ENCODE assay signal across 9 mouse cellular contexts in the genomic region with DNA sequence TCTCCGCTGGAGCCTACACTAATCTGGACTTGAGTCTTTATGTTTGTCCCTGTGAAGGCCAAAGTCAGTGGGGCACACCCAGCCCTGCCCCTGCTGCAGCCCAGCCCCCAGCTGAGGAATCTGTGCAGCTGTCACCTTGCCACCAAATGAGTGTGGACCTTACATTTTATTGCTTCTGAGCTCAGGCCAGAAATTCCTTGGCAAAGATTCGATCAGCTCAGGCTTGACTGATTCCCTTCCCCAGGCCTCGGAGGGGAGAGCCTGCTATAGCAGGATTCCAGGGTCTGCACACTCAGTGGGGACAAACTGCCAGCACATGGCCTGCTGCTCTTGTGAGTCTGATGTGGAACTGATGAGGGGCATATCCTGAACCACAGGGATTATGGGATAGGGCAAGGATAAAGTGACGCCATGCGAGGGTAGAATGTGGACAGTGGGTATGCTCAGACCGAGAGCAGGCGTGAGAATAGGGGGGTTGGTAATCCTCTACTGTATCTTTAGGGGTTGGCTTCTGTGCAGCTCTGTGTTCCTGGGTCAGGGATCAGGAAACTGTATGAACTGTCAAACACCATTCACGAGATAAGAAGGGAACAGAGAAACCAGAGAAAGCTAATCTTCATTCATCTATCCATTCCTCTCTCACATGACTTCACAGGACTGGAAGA. TPM values are rescaled to one million over a fixed set of nuclear protein-coding genes. Genes with fewer than 3 reads are reported as not detected.
DNase-seq lines count a peak whose midpoint lies in the region; ATAC-seq and TF ChIP-seq lines count a peak whose summit lies in the region.
"Had no signal": no experiment of that assay in that cellular context is flagged by ENCODE, and none has a peak within 500 bp of the region (broad histone marks: within the 10 kb centered on the region; RNA-seq: fewer than 3 reads in every experiment).

No protein-coding gene starts in this region.

- H3K36me3 ChIP-seq in lung, embryonic 16.5 days (ENCODE audit: control insufficient read depth, insufficient read depth, low read length) = no peaks in the 10 kb centered on the region
- no peaks in the 10 kb centered on the region for H3K36me3 ChIP-seq in kidney, adult 2 months (ENCODE audit: control insufficient read depth, insufficient read depth, low read length)
- H3K36me3 ChIP-seq in neural tube, embryonic 15.5 days = no peaks in the 10 kb centered on the region
- H3K36me3 ChIP-seq: liver, embryonic 13.5 days had no signal

- no peak overlapping the region for H3K4me3 ChIP-seq in lung, embryonic 16.5 days (ENCODE audit: low read length)
- H3K4me3 ChIP-seq in lung, adult 2 months (replicated peaks; ENCODE audit: extremely low read depth, low read depth, low read length) = no peak overlapping the region
- H3K4me3 ChIP-seq in kidney, adult 2 months (ENCODE audit: insufficient read depth, low read depth, low read length) = no peak overlapping the region
- H3K4me3 ChIP-seq in neural tube, embryonic 15.5 days (replicated peaks) = no peak overlapping the region
- H3K4me3 ChIP-seq: liver, embryonic 13.5 days had no signal

- no peak for TF ChIP-seq CTCF in lung, adult 2 months (IDR thresholded peaks at IDR 0.05; ENCODE audit: insufficient read depth, low read length)
- TF ChIP-seq CTCF in kidney, adult 2 months (conservative IDR thresholded peaks at IDR 0.05; ENCODE audit: insufficient read depth, insufficient read length, low read depth, low read length) = no peak

- peak; percentile 45 for DNase-seq in adrenal gland, postnatal 10 days
- DNase-seq in adrenal gland, adult 8-10 months = no peak
- DNase-seq in lung, adult 2 months = no peak
- DNase-seq in kidney, adult 2 months = peak; percentile 92
- DNase-seq in cerebellum, adult 9-10 months = no peak
- DNase-seq in layer of hippocampus, adult 18-20 months (ENCODE audit: low spot score in 2 of 2) = no peak
- DNase-seq: liver, embryonic 13.5 days had no signal

- no peaks in the 10 kb centered on the region for H3K9me3 ChIP-seq in lung, embryonic 16.5 days (ENCODE audit: control insufficient read depth, low read length)
- no peaks in the 10 kb centered on the region for H3K9me3 ChIP-seq in neural tube, embryonic 15.5 days (replicated peaks)
- H3K9me3 ChIP-seq: liver, embryonic 13.5 days had no signal

- no peak for TF ChIP-seq POLR2A in lung, adult 2 months (IDR thresholded peaks at IDR 0.05; ENCODE audit: borderline replicate concordance, extremely low read depth, low read depth, low read length)
- TF ChIP-seq POLR2A in kidney, adult 2 months (IDR thresholded peaks at IDR 0.05; ENCODE audit: low read depth, low read length) = no peak

- no peak overlapping the region for H3K4me2 ChIP-seq in lung, embryonic 16.5 days (ENCODE audit: low read depth, low read length)
- no peak overlapping the region for H3K4me2 ChIP-seq in neural tube, embryonic 15.5 days
- H3K4me2 ChIP-seq: liver, embryonic 13.5 days had no signal

- 0 out of 2 replicates have a peak overlapping the region, but pooled peaks have one; percentile 4 for H3K27ac ChIP-seq in lung, embryonic 16.5 days (ENCODE audit: low read length)
- peak overlapping the region; percentile 94 for H3K27ac ChIP-seq in kidney, adult 2 months (ENCODE audit: insufficient read depth, low read depth, low read length)
- 0 out of 2 replicates have a peak overlapping the region, but pooled peaks have one; percentile 9 for H3K27ac ChIP-seq in neural tube, embryonic 15.5 days (replicated peaks)
- H3K27ac ChIP-seq: liver, embryonic 13.5 days had no signal

- peaks cover 25% of the 10 kb centered on the region for H3K4me1 ChIP-seq in lung, embryonic 16.5 days (replicated peaks; ENCODE audit: control insufficient read depth, insufficient read depth, low read length)
- H3K4me1 ChIP-seq in lung, adult 2 months (ENCODE audit: control insufficient read depth, insufficient read depth, low read length) = peaks cover 4% of the 10 kb centered on the region
- peaks cover 10% of the 10 kb centered on the region; the same call in 1 of the 2 replicates for H3K4me1 ChIP-seq in kidney, adult 2 months (ENCODE audit: control insufficient read depth, insufficient read depth, low read length)
- H3K4me1 ChIP-seq in neural tube, embryonic 15.5 days = peaks cover 6% of the 10 kb centered on the region
- H3K4me1 ChIP-seq: liver, embryonic 13.5 days had no signal

- WGBS in lung, embryonic 16.5 days = 52% methylated on average over 8 of the region's 8 CpGs
- WGBS in lung, adult 2 months = 60% methylated on average over 8 of the region's 8 CpGs
- WGBS in kidney, adult 2 months = 36% methylated on average over 8 of the region's 8 CpGs
- 61% methylated on average over 8 of the region's 8 CpGs for WGBS in neural tube, embryonic 15.5 days

- peak; percentile 74 for ATAC-seq in lung, embryonic 16.5 days (ENCODE audit: low read depth)
- ATAC-seq in neural tube, embryonic 15.5 days (ENCODE audit: low FRiP score) = peak; percentile 61; the same call in 1 of the 2 replicates

- no peaks in the 10 kb centered on the region for H3K27me3 ChIP-seq in lung, embryonic 16.5 days (ENCODE audit: control insufficient read depth, insufficient read depth, low read depth, low read length)
- H3K27me3 ChIP-seq in kidney, adult 2 months (replicated peaks; ENCODE audit: control insufficient read depth, insufficient read depth, low read length) = no peaks in the 10 kb centered on the region
- H3K27me3 ChIP-seq in neural tube, embryonic 15.5 days (replicated peaks) = no peaks in the 10 kb centered on the region
- H3K27me3 ChIP-seq: liver, embryonic 13.5 days had no signal

- H3K9ac ChIP-seq in lung, embryonic 16.5 days (ENCODE audit: low read length) = no peak overlapping the region
- H3K9ac ChIP-seq in neural tube, embryonic 15.5 days (replicated peaks) = no peak overlapping the region
- H3K9ac ChIP-seq: liver, embryonic 13.5 days had no signal

RNA-seq across cellular contexts. Expression of a gene that starts 10.6 kb away (rescaled TPM):
- 10 to 100 TPM; 89.8 to 92.9 TPM for total RNA-seq in adrenal gland, postnatal 10 days (2021)
- 10 to 100 TPM; 19.4 to 64.7 (median 34.7) TPM for total RNA-seq in adrenal gland, adult 8-10 months (2022)
- 114 TPM in 2 replicates for polyA plus RNA-seq in lung, embryonic 16.5 days (2015; fragmentation: Nextera tagmentation; extraction: Ambion mirVana)
- 105 and 215 TPM in 2 replicates for polyA plus RNA-seq in lung, adult 2 months (2012; rRNA removed)
- 56.0 and 66.3 TPM in 2 replicates for polyA plus RNA-seq in kidney, adult 2 months (2012; rRNA removed)
- 12.3 and 19.4 TPM in 2 replicates for polyA plus RNA-seq in neural tube, embryonic 15.5 days (2015; fragmentation: Nextera tagmentation; extraction: Ambion mirVana)
- total RNA-seq in layer of hippocampus, adult 18-20 months (2021) = 1 to 10 TPM; 2.8 to 3.0 TPM

RNA-seq across cellular contexts. Expression of a gene that starts 41.6 kb away (rescaled TPM):
- not detected for total RNA-seq in adrenal gland, postnatal 10 days (2021)
- not detected for total RNA-seq in adrenal gland, adult 8-10 months (2022)
- 0.15 and 0.49 TPM in 2 replicates for polyA plus RNA-seq in lung, embryonic 16.5 days (2015; fragmentation: Nextera tagmentation; extraction: Ambion mirVana)
- polyA plus RNA-seq in lung, adult 2 months (2012; rRNA removed) = 0.15 TPM in 1 of 2 replicates, not detected in the other
- 0.16 TPM in 1 of 2 replicates, not detected in the other for polyA plus RNA-seq in kidney, adult 2 months (2012; rRNA removed)
- polyA plus RNA-seq in neural tube, embryonic 15.5 days (2015; fragmentation: Nextera tagmentation; extraction: Ambion mirVana) = 0.14 TPM in 1 of 2 replicates, not detected in the other
- not detected for total RNA-seq in layer of hippocampus, adult 18-20 months (2021)
- polyA plus RNA-seq: liver, embryonic 13.5 days had no signal

Comparison
In these comparisons a context has a peak if more than half of its experiments do, and no peak if none do; other contexts are left out.
1. DNase-seq: peak in adrenal gland, postnatal 10 days (single experiment) and kidney, adult 2 months (single experiment); none in adrenal gland, adult 8-10 months (single experiment), lung, adult 2 months (single experiment), cerebellum, adult 9-10 months (single experiment) and layer of hippocampus, adult 18-20 months (0 of 2).
2. H3K27ac ChIP-seq: peak in every context shown above with its lines; median percentile 94 in kidney, adult 2 months; 9 in neural tube, embryonic 15.5 days; 4 in lung, embryonic 16.5 days.